Comparison of ENCODE assay signal across 15 mouse cellular contexts in the genomic region with DNA sequence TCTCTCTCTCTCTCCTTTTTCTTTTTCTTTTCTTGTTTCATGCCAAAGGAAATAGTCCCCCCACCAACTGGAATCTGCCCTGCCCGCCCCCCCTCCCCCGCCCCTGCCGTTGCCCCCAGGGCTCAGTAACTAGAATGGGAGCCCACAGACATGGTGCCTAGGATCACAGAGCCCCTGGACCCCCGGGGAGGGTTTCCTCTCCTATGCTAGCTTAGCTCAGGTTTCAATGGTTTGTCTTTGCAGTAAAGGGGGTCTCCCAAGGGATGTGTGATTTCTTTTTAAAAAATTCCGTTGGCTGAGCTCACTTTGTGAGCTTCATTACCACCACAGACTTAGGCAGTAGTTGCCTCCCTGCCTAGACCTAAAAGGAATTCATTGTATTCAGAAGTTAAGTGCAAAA.
DNase-seq lines count a peak whose midpoint lies in the region; ATAC-seq and TF ChIP-seq lines count a peak whose summit lies in the region.
"Had no signal": no experiment of that assay in that cellular context is flagged by ENCODE, and none has a peak within 500 bp of the region (broad histone marks: within the 10 kb centered on the region; RNA-seq: fewer than 3 reads in every experiment).

No protein-coding gene starts in this region.

- peak overlapping the region; percentile 55; the same call in 1 of the 2 replicates for H3K27ac ChIP-seq in kidney, adult 2 months (ENCODE audit: insufficient read depth, low read depth, low read length)
- H3K27ac ChIP-seq in embryonic facial prominence, embryonic 12.5 days, result no peak overlapping the region
- no peak overlapping the region for H3K27ac ChIP-seq in limb, embryonic 13.5 days

- H3K9ac ChIP-seq in embryonic facial prominence, embryonic 12.5 days, result no peak overlapping the region
- no peak overlapping the region for H3K9ac ChIP-seq in limb, embryonic 13.5 days
- H3K9ac ChIP-seq: hindbrain, embryonic 12.5 days had no signal

- WGBS in kidney, adult 2 months, result 14% methylated on average over 5 of the region's 5 CpGs
- 6% methylated on average over 5 of the region's 5 CpGs for WGBS in embryonic facial prominence, embryonic 12.5 days
- 10% methylated on average over 5 of the region's 5 CpGs for WGBS in limb, embryonic 13.5 days

- peaks cover 9% of the 10 kb centered on the region; the same call in 1 of the 2 replicates for H3K4me1 ChIP-seq in kidney, adult 2 months (ENCODE audit: control insufficient read depth, insufficient read depth, low read length)
- H3K4me1 ChIP-seq in embryonic facial prominence, embryonic 12.5 days, result peaks cover 22% of the 10 kb centered on the region
- H3K4me1 ChIP-seq in limb, embryonic 13.5 days, result peaks cover 42% of the 10 kb centered on the region

- H3K4me3 ChIP-seq in kidney, adult 2 months (ENCODE audit: insufficient read depth, low read depth, low read length), result no peak overlapping the region
- no peak overlapping the region for H3K4me3 ChIP-seq in embryonic facial prominence, embryonic 12.5 days
- H3K4me3 ChIP-seq in limb, embryonic 13.5 days, result no peak overlapping the region
- H3K4me3 ChIP-seq: hindbrain, embryonic 12.5 days had no signal

- no peak overlapping the region for H3K4me2 ChIP-seq in embryonic facial prominence, embryonic 12.5 days (replicated peaks)
- peak overlapping the region; percentile 39 for H3K4me2 ChIP-seq in limb, embryonic 13.5 days (replicated peaks)
- H3K4me2 ChIP-seq: hindbrain, embryonic 12.5 days; liver, embryonic 11.5 days had no signal

- no peak for DNase-seq in kidney, adult 2 months
- no peak for DNase-seq in kidney, adult 9 months
- peak; percentile 8 for DNase-seq in embryo, embryonic 11.5 days (ENCODE audit: low read depth, low spot score)
- DNase-seq in kidney, postnatal 10 days, result no peak
- DNase-seq: adrenal gland, adult 8-10 months; cerebellum, adult 9-10 months; gastrocnemius, postnatal 36 days; lung, adult 18-20 months; thymus, postnatal 14 days had no signal

- H3K9me3 ChIP-seq in embryonic facial prominence, embryonic 12.5 days, result no peaks in the 10 kb centered on the region
- no peaks in the 10 kb centered on the region for H3K9me3 ChIP-seq in limb, embryonic 13.5 days
- H3K9me3 ChIP-seq: hindbrain, embryonic 12.5 days had no signal

- H3K27me3 ChIP-seq in kidney, adult 2 months (replicated peaks; ENCODE audit: control insufficient read depth, insufficient read depth, low read length), result no peaks in the 10 kb centered on the region
- no peaks in the 10 kb centered on the region for H3K27me3 ChIP-seq in embryonic facial prominence, embryonic 12.5 days
- H3K27me3 ChIP-seq in limb, embryonic 13.5 days, result no peaks in the 10 kb centered on the region
- H3K27me3 ChIP-seq: hindbrain, embryonic 12.5 days had no signal

- no peaks in the 10 kb centered on the region for H3K36me3 ChIP-seq in kidney, adult 2 months (ENCODE audit: control insufficient read depth, insufficient read depth, low read length)
- no peaks in the 10 kb centered on the region for H3K36me3 ChIP-seq in embryonic facial prominence, embryonic 12.5 days
- no peaks in the 10 kb centered on the region for H3K36me3 ChIP-seq in limb, embryonic 13.5 days
- H3K36me3 ChIP-seq: hindbrain, embryonic 12.5 days had no signal

- no peak for TF ChIP-seq CTCF in kidney, adult 2 months (conservative IDR thresholded peaks at IDR 0.05; ENCODE audit: insufficient read depth, insufficient read length, low read depth, low read length)

- ATAC-seq in embryonic facial prominence, embryonic 12.5 days (ENCODE audit: insufficient number of reproducible peaks, insufficient read depth, low FRiP score, low TSS enrichment), result peak; percentile 68; the same call in 1 of the 2 replicates
- peak; percentile 74 for ATAC-seq in limb, embryonic 13.5 days (ENCODE audit: low FRiP score, low read depth)
- ATAC-seq in megakaryocyte progenitor cell, adult 5-6 weeks (replicated peaks; ENCODE audit: poor library complexity), result no peak
- ATAC-seq: inflammation-experienced regulatory T-cells, adult 6 months had no signal

- no peak for TF ChIP-seq POLR2A in kidney, adult 2 months (IDR thresholded peaks at IDR 0.05; ENCODE audit: low read depth, low read length)
